Mouse (Mus musculus): ENCODE data around the gene Olfr895. TPM values are rescaled to one million over a fixed set of nuclear protein-coding genes. Genes with fewer than 3 reads are reported as not detected.

Gene Olfr895
- total RNA-seq (2014; rRNA removed) (not detected in 2 replicates), polyA plus RNA-seq (2015; fragmentation: Nextera tagmentation; extraction: Ambion mirVana) (not detected in 2 replicates)

- ATAC-seq (no peak), DNase-seq (ENCODE audit: low spot score) (no peak)
- Histone ChIP-seq H3K4me3 (ENCODE audit: low read length) (no peak within 1 kb of the TSS), H3K36me3 (ENCODE audit: insufficient read depth, low read length) (no peaks in the 10 kb centered on the region), H3K27ac (no peak within 1 kb of the TSS), H3K9ac (replicated peaks; ENCODE audit: low read length) (no peak within 1 kb of the TSS), H3K4me1 (ENCODE audit: insufficient read depth, low read length) (no peaks in the 10 kb centered on the region), H3K27me3 (ENCODE audit: insufficient read depth, low read length) (no peaks in the 10 kb centered on the region), H3K9me3 (ENCODE audit: low read length) (no peaks in the 10 kb centered on the region), H3K4me2 (ENCODE audit: low read depth, low read length) (no peak within 1 kb of the TSS)
- TF ChIP-seq CTCF (IDR thresholded peaks at IDR 0.05; ENCODE audit: low read depth), result no peak
Observed at GRCm38 (mm10) chr9:38267551-38267950, at the start of gene Olfr895. TSS of gene Olfr895 (plus strand) at chr9:38267851.

- no peak for ATAC-seq
- H3K27ac ChIP-seq, result no peak within 1 kb of the TSS
- H3K4me1 ChIP-seq (ENCODE audit: insufficient read depth, low read length), result no peaks in the 10 kb centered on the region
- no peak within 1 kb of the TSS for H3K4me3 ChIP-seq (ENCODE audit: low read length)
- H3K27me3 ChIP-seq (ENCODE audit: insufficient read depth, low read length), result no peaks in the 10 kb centered on the region
- no peaks in the 10 kb centered on the region for H3K36me3 ChIP-seq (ENCODE audit: insufficient read depth, low read length)
- H3K9me3 ChIP-seq (ENCODE audit: low read length), result no peaks in the 10 kb centered on the region
- DNase-seq (ENCODE audit: low spot score), result no peak
- H3K9ac ChIP-seq (replicated peaks; ENCODE audit: low read length), result no peak within 1 kb of the TSS
- TF ChIP-seq CTCF (IDR thresholded peaks at IDR 0.05; ENCODE audit: low read depth), result no peak
- H3K4me2 ChIP-seq (ENCODE audit: low read depth, low read length), result no peak within 1 kb of the TSS
Observed at GRCm38 (mm10) chr9:38252474-38252873, 15.2 kb upstream of the Olfr895 start, which contains the start of gene Olfr143. TSS of gene Olfr143 (plus strand) at chr9:38252774.

GRCm38 (mm10) chr9:38290807-38291206 is 23.2 kb downstream of the Olfr895 start, which contains the start of gene Olfr896-ps1:
TSS of gene Olfr896-ps1 (plus strand) at chr9:38291107.
- Histone ChIP-seq H3K27me3 (ENCODE audit: insufficient read depth, low read length) (no peaks in the 10 kb centered on the region), H3K4me2 (ENCODE audit: low read depth, low read length) (no peak within 1 kb of the TSS), H3K27ac (no peak within 1 kb of the TSS), H3K4me3 (ENCODE audit: low read length) (no peak within 1 kb of the TSS), H3K9me3 (ENCODE audit: low read length) (no peaks in the 10 kb centered on the region), H3K9ac (replicated peaks; ENCODE audit: low read length) (no peak within 1 kb of the TSS), H3K36me3 (ENCODE audit: insufficient read depth, low read length) (no peaks in the 10 kb centered on the region), H3K4me1 (ENCODE audit: insufficient read depth, low read length) (no peaks in the 10 kb centered on the region)
- DNase-seq (ENCODE audit: low spot score) (no peak), ATAC-seq (no peak)
- 86% methylated on average over 1 of the region's 1 CpGs for WGBS
- no peak for TF ChIP-seq CTCF (IDR thresholded peaks at IDR 0.05; ENCODE audit: low read depth)

Other genes starting within 250 kb of the Olfr895 start
- gene Olfr883, start 242.0 kb upstream of the Olfr895 start, total RNA-seq (2014; rRNA removed), result not detected in 2 replicates
- not detected in 2 replicates for gene Olfr883, start 242.0 kb upstream of the Olfr895 start, polyA plus RNA-seq (2015; fragmentation: Nextera tagmentation; extraction: Ambion mirVana)
- gene Olfr884, start 221.3 kb upstream of the Olfr895 start, total RNA-seq (2014; rRNA removed), result not detected in 2 replicates
- gene Olfr884, start 221.3 kb upstream of the Olfr895 start, polyA plus RNA-seq (2015; fragmentation: Nextera tagmentation; extraction: Ambion mirVana), result not detected in 2 replicates
- gene Olfr885, start 206.5 kb upstream of the Olfr895 start, total RNA-seq (2014; rRNA removed), result not detected in 2 replicates
- not detected in 2 replicates for gene Olfr885, start 206.5 kb upstream of the Olfr895 start, polyA plus RNA-seq (2015; fragmentation: Nextera tagmentation; extraction: Ambion mirVana)
- gene Olfr887, start 183.8 kb upstream of the Olfr895 start, total RNA-seq (2014; rRNA removed), result not detected in 2 replicates
- not detected in 2 replicates for gene Olfr887, start 183.8 kb upstream of the Olfr895 start, polyA plus RNA-seq (2015; fragmentation: Nextera tagmentation; extraction: Ambion mirVana)
- not detected in 2 replicates for gene Olfr888, start 159.7 kb upstream of the Olfr895 start, total RNA-seq (2014; rRNA removed)
- gene Olfr888, start 159.7 kb upstream of the Olfr895 start, polyA plus RNA-seq (2015; fragmentation: Nextera tagmentation; extraction: Ambion mirVana), result not detected in 2 replicates
- gene Olfr889, start 152.7 kb upstream of the Olfr895 start, total RNA-seq (2014; rRNA removed), result not detected in 2 replicates
- gene Olfr889, start 152.7 kb upstream of the Olfr895 start, polyA plus RNA-seq (2015; fragmentation: Nextera tagmentation; extraction: Ambion mirVana), result 0.13 and 0.14 TPM in 2 replicates
- not detected in 2 replicates for gene Olfr890, start 125.3 kb upstream of the Olfr895 start, total RNA-seq (2014; rRNA removed)
- gene Olfr890, start 125.3 kb upstream of the Olfr895 start, polyA plus RNA-seq (2015; fragmentation: Nextera tagmentation; extraction: Ambion mirVana), result not detected in 2 replicates
- not detected in 2 replicates for gene Olfr891, start 87.0 kb upstream of the Olfr895 start, total RNA-seq (2014; rRNA removed)
- gene Olfr891, start 87.0 kb upstream of the Olfr895 start, polyA plus RNA-seq (2015; fragmentation: Nextera tagmentation; extraction: Ambion mirVana), result not detected in 2 replicates
- gene Olfr893, start 59.5 kb upstream of the Olfr895 start, total RNA-seq (2014; rRNA removed), result not detected in 2 replicates
- gene Olfr893, start 59.5 kb upstream of the Olfr895 start, polyA plus RNA-seq (2015; fragmentation: Nextera tagmentation; extraction: Ambion mirVana), result not detected in 2 replicates
- not detected in 2 replicates for gene Olfr894, start 49.8 kb upstream of the Olfr895 start, total RNA-seq (2014; rRNA removed)
- gene Olfr894, start 49.8 kb upstream of the Olfr895 start, polyA plus RNA-seq (2015; fragmentation: Nextera tagmentation; extraction: Ambion mirVana), result not detected in 2 replicates
- not detected in 2 replicates for gene Olfr143, start 15.1 kb upstream of the Olfr895 start, total RNA-seq (2014; rRNA removed)
- not detected in 2 replicates for gene Olfr143, start 15.1 kb upstream of the Olfr895 start, polyA plus RNA-seq (2015; fragmentation: Nextera tagmentation; extraction: Ambion mirVana)
- gene Olfr896-ps1, start 23.3 kb downstream of the Olfr895 start, total RNA-seq (2014; rRNA removed), result not detected in 2 replicates
- gene Olfr896-ps1, start 23.3 kb downstream of the Olfr895 start, polyA plus RNA-seq (2015; fragmentation: Nextera tagmentation; extraction: Ambion mirVana), result not detected in 2 replicates
- gene Olfr25, start 61.2 kb downstream of the Olfr895 start, total RNA-seq (2014; rRNA removed), result not detected in 2 replicates
- gene Olfr25, start 61.2 kb downstream of the Olfr895 start, polyA plus RNA-seq (2015; fragmentation: Nextera tagmentation; extraction: Ambion mirVana), result not detected in 2 replicates
- not detected in 2 replicates for gene Olfr898, start 80.6 kb downstream of the Olfr895 start, total RNA-seq (2014; rRNA removed)
- gene Olfr898, start 80.6 kb downstream of the Olfr895 start, polyA plus RNA-seq (2015; fragmentation: Nextera tagmentation; extraction: Ambion mirVana), result not detected in 2 replicates
- not detected in 2 replicates for gene Olfr250, start 99.0 kb downstream of the Olfr895 start, total RNA-seq (2014; rRNA removed)
- not detected in 2 replicates for gene Olfr250, start 99.0 kb downstream of the Olfr895 start, polyA plus RNA-seq (2015; fragmentation: Nextera tagmentation; extraction: Ambion mirVana)
- gene Olfr251, start 109.2 kb downstream of the Olfr895 start, total RNA-seq (2014; rRNA removed), result not detected in 2 replicates
- gene Olfr251, start 109.2 kb downstream of the Olfr895 start, polyA plus RNA-seq (2015; fragmentation: Nextera tagmentation; extraction: Ambion mirVana), result not detected in 2 replicates
- not detected in 2 replicates for gene Olfr147, start 133.8 kb downstream of the Olfr895 start, total RNA-seq (2014; rRNA removed)
- gene Olfr147, start 133.8 kb downstream of the Olfr895 start, polyA plus RNA-seq (2015; fragmentation: Nextera tagmentation; extraction: Ambion mirVana), result not detected in 2 replicates
- gene Olfr901, start 161.6 kb downstream of the Olfr895 start, total RNA-seq (2014; rRNA removed), result not detected in 2 replicates
- gene Olfr901, start 161.6 kb downstream of the Olfr895 start, polyA plus RNA-seq (2015; fragmentation: Nextera tagmentation; extraction: Ambion mirVana), result not detected in 2 replicates
- gene Olfr902, start 179.8 kb downstream of the Olfr895 start, total RNA-seq (2014; rRNA removed), result not detected in 2 replicates
- gene Olfr902, start 179.8 kb downstream of the Olfr895 start, polyA plus RNA-seq (2015; fragmentation: Nextera tagmentation; extraction: Ambion mirVana), result not detected in 2 replicates
- not detected in 2 replicates for gene Olfr904, start 195.3 kb downstream of the Olfr895 start, total RNA-seq (2014; rRNA removed)
- not detected in 2 replicates for gene Olfr904, start 195.3 kb downstream of the Olfr895 start, polyA plus RNA-seq (2015; fragmentation: Nextera tagmentation; extraction: Ambion mirVana)
- not detected in 2 replicates for gene Olfr905, start 203.3 kb downstream of the Olfr895 start, total RNA-seq (2014; rRNA removed)
- gene Olfr905, start 203.3 kb downstream of the Olfr895 start, polyA plus RNA-seq (2015; fragmentation: Nextera tagmentation; extraction: Ambion mirVana), result not detected in 2 replicates
- not detected in 2 replicates for gene Olfr906, start 219.2 kb downstream of the Olfr895 start, total RNA-seq (2014; rRNA removed)
- gene Olfr906, start 219.2 kb downstream of the Olfr895 start, polyA plus RNA-seq (2015; fragmentation: Nextera tagmentation; extraction: Ambion mirVana), result not detected in 2 replicates
- not detected in 2 replicates for gene Olfr907, start 227.9 kb downstream of the Olfr895 start, total RNA-seq (2014; rRNA removed)
- not detected in 2 replicates for gene Olfr907, start 227.9 kb downstream of the Olfr895 start, polyA plus RNA-seq (2015; fragmentation: Nextera tagmentation; extraction: Ambion mirVana)

All from hindbrain, postnatal 0 days (tissue).